Mouse (Mus musculus) CD4-positive, CD25-positive, alpha-beta regulatory T cell, adult 9 weeks (primary cell): Measurements from ENCODE around the gene Higd1a. TPM values are rescaled to one million over a fixed set of nuclear protein-coding genes. Genes with fewer than 3 reads are reported as not detected.

ENCODE experiments used
- polyA plus RNA-seq: library from polyadenylated mRNA; unstranded; fragments of 100-300 nt; shearing (Covaris generic); gene quantifications from one replicate; pipeline ENCODE4 v1.2.1, GENCODE M21; 2017

The Higd1a gene
- polyA plus RNA-seq = 119 TPM

GRCm38 (mm10) chr9:121858153-121858488, at the start of gene Higd1a:
Gene Higd1a, minus strand, starts transcription at chr9:121858362.

GRCm38 (mm10) chr9:121898245-121898644, 40.1 kb upstream of the Higd1a start, which contains the start of gene Ackr2:
Gene Ackr2, plus strand, starts transcription at chr9:121898355.

DNA sequence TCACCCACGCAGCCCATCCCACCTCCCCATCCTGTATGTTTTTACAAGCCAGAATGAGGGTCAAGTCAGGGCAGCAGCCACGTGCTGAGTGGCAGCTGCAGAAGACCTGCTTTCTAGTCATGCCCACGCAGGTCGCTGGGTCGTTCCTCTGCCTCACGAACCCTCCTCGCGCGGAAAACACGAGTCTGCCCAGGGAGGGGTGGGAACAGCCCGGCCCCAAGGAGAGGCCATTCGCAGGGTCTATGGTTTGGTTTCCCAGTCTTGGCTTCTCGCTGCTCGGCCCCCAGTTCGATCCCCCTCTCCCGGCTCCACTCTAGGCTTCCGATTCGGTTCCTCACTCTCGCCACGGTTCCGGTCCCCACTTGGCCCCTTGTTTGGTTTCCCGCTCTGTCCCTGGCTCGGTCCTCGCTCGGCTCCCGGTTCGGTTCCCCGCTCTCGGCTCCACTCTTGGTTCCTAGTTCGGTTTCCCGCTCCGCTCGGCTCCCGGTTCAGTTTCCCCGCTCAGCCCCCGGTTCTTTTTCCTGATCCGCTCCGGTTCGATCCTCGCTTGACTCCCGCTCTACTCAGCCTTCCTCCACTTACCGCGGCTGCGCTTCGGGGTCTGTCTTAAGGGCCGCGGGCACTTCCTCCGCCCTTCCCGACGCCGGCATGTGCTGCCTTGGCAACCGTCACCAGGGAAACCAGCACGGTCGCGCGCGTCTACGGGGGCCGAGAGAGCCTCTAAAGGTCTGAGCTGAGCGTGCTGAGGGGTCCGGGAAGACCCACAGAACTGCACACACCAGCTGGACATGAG, 19.1 kb downstream of the Higd1a start, which contains the start of gene Ccdc13:
TSS of gene Ccdc13 (minus strand) at position 633 of the 793 bp plus-strand sequence.

Other genes with a start within 250 kb of the Higd1a start
- gene Lyzl4, start 216.3 kb downstream of the Higd1a start, polyA plus RNA-seq = not detected
- gene Vipr1, start 215.6 kb downstream of the Higd1a start, polyA plus RNA-seq = 8.3 TPM
- gene Sec22c, start 152.9 kb downstream of the Higd1a start, polyA plus RNA-seq = 31.7 TPM
- 40.4 TPM for gene Ss18l2, start 148.0 kb downstream of the Higd1a start, polyA plus RNA-seq
- 102 TPM for gene Nktr, start 139.2 kb downstream of the Higd1a start, polyA plus RNA-seq
- gene Zfp651, start 99.0 kb downstream of the Higd1a start, polyA plus RNA-seq = 0.24 TPM
- gene Klhl40, start 80.8 kb downstream of the Higd1a start, polyA plus RNA-seq = not detected
- not detected for gene Hhatl, start 65.9 kb downstream of the Higd1a start, polyA plus RNA-seq
- gene Ccdc13, start 18.9 kb downstream of the Higd1a start, polyA plus RNA-seq = not detected
- not detected for gene Ackr2, start 40.0 kb upstream of the Higd1a start, polyA plus RNA-seq
- not detected for gene Cyp8b1, start 57.9 kb upstream of the Higd1a start, polyA plus RNA-seq
- not detected for gene Fam198a, start 92.6 kb upstream of the Higd1a start, polyA plus RNA-seq
- gene Pomgnt2, start 138.7 kb upstream of the Higd1a start, polyA plus RNA-seq = 0.45 TPM